Mouse (Mus musculus): ENCODE measurements around the gene Slc46a1. TPM values are rescaled to one million over a fixed set of nuclear protein-coding genes. Genes with fewer than 3 reads are reported as not detected.

Gene Slc46a1
- total and polyA plus RNA-seq, 3 experiments: 8.3 to 11.6 TPM; not detected in 1

GRCm38 (mm10) chr11:78518931-78519330 is 53.4 kb downstream of the Slc46a1 start:
- no peak for DNase-seq (ENCODE audit: low read depth, low spot score)
- H3K27me3 ChIP-seq (ENCODE audit: control insufficient read depth in 1 of 2, insufficient read depth in 2 of 2, low read length in 2 of 2): no peaks in the 10 kb centered on the region
- H3K27ac ChIP-seq (ENCODE audit: control insufficient read depth, low read depth, low read length): no peak overlapping the region
- H3K4me1 ChIP-seq (ENCODE audit: control insufficient read depth in 1 of 2, insufficient read depth in 2 of 2, low read length in 2 of 2): peaks cover 0 to 5% of the 10 kb centered on the region in 2 experiments; a peak in 1 of 4 replicates
- peaks cover 2 to 24% of the 10 kb centered on the region in 2 experiments for H3K36me3 ChIP-seq (ENCODE audit: control insufficient read depth in 1 of 2, insufficient read depth in 2 of 2, low read length in 2 of 2)
- no peaks in the 10 kb centered on the region for H3K79me2 ChIP-seq (ENCODE audit: control insufficient read depth, insufficient read depth, low read length, poor library complexity)
- H3K9me3 ChIP-seq (replicated peaks; ENCODE audit: insufficient read depth, low read length): no peaks in the 10 kb centered on the region
- no peak overlapping the region for H3K4me3 ChIP-seq (ENCODE audit: control insufficient read depth in 1 of 2, insufficient read depth in 1 of 2, low read depth in 2 of 2, low read length in 2 of 2)
- H3K9ac ChIP-seq (ENCODE audit: control insufficient read depth, low read depth, low read length, poor library complexity, severe bottlenecking): no peak overlapping the region
- no peak for TF ChIP-seq SMC3 (IDR thresholded peaks at IDR 0.05; ENCODE audit: low read depth, low read length)
- no peak for TF ChIP-seq POLR2AphosphoS2 (IDR thresholded peaks at IDR 0.05; ENCODE audit: low read length)
- TF ChIP-seq TCF12 (IDR thresholded peaks at IDR 0.05; ENCODE audit: low read depth, low read length): no peak
- TF ChIP-seq CHD2 (IDR thresholded peaks at IDR 0.05; ENCODE audit: low read length): no peak
- TF ChIP-seq MYB (IDR thresholded peaks at IDR 0.05; ENCODE audit: low read depth, low read length): no peak
- TF ChIP-seq UBTF (IDR thresholded peaks at IDR 0.05; ENCODE audit: borderline replicate concordance, insufficient read depth, low read depth, low read length): no peak
- no peak for TF ChIP-seq JUND (IDR thresholded peaks at IDR 0.05; ENCODE audit: low read depth, low read length)
- TF ChIP-seq NELFE (IDR thresholded peaks at IDR 0.05; ENCODE audit: low read depth, low read length): no peak
- no peak for TF ChIP-seq ZMIZ1 (IDR thresholded peaks at IDR 0.05; ENCODE audit: low read depth, low read length)
- TF ChIP-seq ZNF384 (IDR thresholded peaks at IDR 0.05; ENCODE audit: low read depth, low read length): no peak
- TF ChIP-seq USF2 (IDR thresholded peaks at IDR 0.05; ENCODE audit: borderline replicate concordance in 1 of 2, insufficient read depth in 1 of 2, low read depth in 1 of 2, low read length in 2 of 2): no peak
- TF ChIP-seq GABPA (IDR thresholded peaks at IDR 0.05; ENCODE audit: low read depth, low read length): no peak
- no peak for TF ChIP-seq NRF1 (IDR thresholded peaks at IDR 0.05; ENCODE audit: insufficient read depth, low read depth, low read length, poor library complexity, severe bottlenecking)
- TF ChIP-seq CHD1 (IDR thresholded peaks at IDR 0.05; ENCODE audit: low read depth, low read length): no peak

Other genes starting within 250 kb of the Slc46a1 start
- gene Sdf2, start 220.0 kb upstream of the Slc46a1 start, total RNA-seq (2012; rRNA removed): 75.5 and 81.4 TPM in 2 replicates
- gene Sdf2, start 220.0 kb upstream of the Slc46a1 start, polyA plus RNA-seq (2012; ENCODE audit: insufficient read depth in 1 of 2, insufficient read length in 2 of 2, low read depth in 1 of 2, low replicate concordance in 2 of 2, missing spikeins in 1 of 2): 10 to 100 TPM in 1 of 2 experiments, not detected in 1; 68.1 TPM
- gene Supt6, start 219.7 kb upstream of the Slc46a1 start, total RNA-seq (2012; rRNA removed): 39.6 and 40.3 TPM in 2 replicates
- gene Supt6, start 219.7 kb upstream of the Slc46a1 start, polyA plus RNA-seq (2012; ENCODE audit: insufficient read depth in 1 of 2, insufficient read length in 2 of 2, low read depth in 1 of 2, low replicate concordance in 2 of 2, missing spikeins in 1 of 2): 10 to 100 TPM; 59.8 to 93.2 TPM
- gene 2610507B11Rik, start 203.9 kb upstream of the Slc46a1 start, total RNA-seq (2012; rRNA removed): 80.5 and 85.9 TPM in 2 replicates
- 10 to 100 TPM; 75.8 to 77.6 TPM for gene 2610507B11Rik, start 203.9 kb upstream of the Slc46a1 start, polyA plus RNA-seq (2012; ENCODE audit: insufficient read depth in 1 of 2, insufficient read length in 2 of 2, low read depth in 1 of 2, low replicate concordance in 2 of 2, missing spikeins in 1 of 2)
- gene BC030499, start 174.9 kb upstream of the Slc46a1 start, total RNA-seq (2012; rRNA removed): 0.73 and 1.6 TPM in 2 replicates
- gene BC030499, start 174.9 kb upstream of the Slc46a1 start, polyA plus RNA-seq (2012; ENCODE audit: insufficient read depth in 1 of 2, insufficient read length in 2 of 2, low read depth in 1 of 2, low replicate concordance in 2 of 2, missing spikeins in 1 of 2): 1 to 10 TPM in 1 of 2 experiments, not detected in 1; 1.1 TPM
- 40.1 and 50.9 TPM in 2 replicates for gene Spag5, start 164.2 kb upstream of the Slc46a1 start, total RNA-seq (2012; rRNA removed)
- 100 to 1,000 TPM in 1 of 2 experiments, 10 to 100 TPM in 1; 77.5 to 274 TPM for gene Spag5, start 164.2 kb upstream of the Slc46a1 start, polyA plus RNA-seq (2012; ENCODE audit: insufficient read depth in 1 of 2, insufficient read length in 2 of 2, low read depth in 1 of 2, low replicate concordance in 2 of 2, missing spikeins in 1 of 2)
- gene Aldoc, start 142.7 kb upstream of the Slc46a1 start, total RNA-seq (2012; rRNA removed): 3.0 and 4.0 TPM in 2 replicates
- gene Aldoc, start 142.7 kb upstream of the Slc46a1 start, polyA plus RNA-seq (2012; ENCODE audit: insufficient read depth in 1 of 2, insufficient read length in 2 of 2, low read depth in 1 of 2, low replicate concordance in 2 of 2, missing spikeins in 1 of 2): 1 to 10 TPM in 1 of 2 experiments, not detected in 1; 8.1 TPM
- 27.6 and 28.5 TPM in 2 replicates for gene Pigs, start 137.3 kb upstream of the Slc46a1 start, total RNA-seq (2012; rRNA removed)
- gene Pigs, start 137.3 kb upstream of the Slc46a1 start, polyA plus RNA-seq (2012; ENCODE audit: insufficient read depth in 1 of 2, insufficient read length in 2 of 2, low read depth in 1 of 2, low replicate concordance in 2 of 2, missing spikeins in 1 of 2): 10 to 100 TPM; 51.2 to 97.1 TPM
- 61.7 and 63.0 TPM in 2 replicates for gene Unc119, start 122.2 kb upstream of the Slc46a1 start, total RNA-seq (2012; rRNA removed)
- gene Unc119, start 122.2 kb upstream of the Slc46a1 start, polyA plus RNA-seq (2012; ENCODE audit: insufficient read depth in 1 of 2, insufficient read length in 2 of 2, low read depth in 1 of 2, low replicate concordance in 2 of 2, missing spikeins in 1 of 2): 100 to 1,000 TPM in 1 of 2 experiments, not detected in 1; 140 TPM
- gene Foxn1, start 79.1 kb upstream of the Slc46a1 start, total RNA-seq (2012; rRNA removed): not detected in 2 replicates
- gene Foxn1, start 79.1 kb upstream of the Slc46a1 start, polyA plus RNA-seq (2012; ENCODE audit: insufficient read depth in 1 of 2, insufficient read length in 2 of 2, low read depth in 1 of 2, low replicate concordance in 2 of 2, missing spikeins in 1 of 2): not detected
- gene Slc13a2, start 43.5 kb upstream of the Slc46a1 start, total RNA-seq (2012; rRNA removed): not detected in 2 replicates
- gene Slc13a2, start 43.5 kb upstream of the Slc46a1 start, polyA plus RNA-seq (2012; ENCODE audit: insufficient read depth in 1 of 2, insufficient read length in 2 of 2, low read depth in 1 of 2, low replicate concordance in 2 of 2, missing spikeins in 1 of 2): not detected
- gene Sarm1, start 32.1 kb downstream of the Slc46a1 start, total RNA-seq (2012; rRNA removed): 0.73 and 1.1 TPM in 2 replicates
- gene Sarm1, start 32.1 kb downstream of the Slc46a1 start, polyA plus RNA-seq (2012; ENCODE audit: insufficient read depth in 1 of 2, insufficient read length in 2 of 2, low read depth in 1 of 2, low replicate concordance in 2 of 2, missing spikeins in 1 of 2): 1 to 10 TPM in 1 of 2 experiments, not detected in 1; 4.3 TPM
- gene Vtn, start 33.4 kb downstream of the Slc46a1 start, total RNA-seq (2012; rRNA removed): not detected in 2 replicates
- under 1 TPM in 1 of 2 experiments, not detected in 1; 0.18 TPM for gene Vtn, start 33.4 kb downstream of the Slc46a1 start, polyA plus RNA-seq (2012; ENCODE audit: insufficient read depth in 1 of 2, insufficient read length in 2 of 2, low read depth in 1 of 2, low replicate concordance in 2 of 2, missing spikeins in 1 of 2)
- 0.15 TPM in 1 of 2 replicates, not detected in the other for gene Sebox, start 37.8 kb downstream of the Slc46a1 start, total RNA-seq (2012; rRNA removed)
- gene Sebox, start 37.8 kb downstream of the Slc46a1 start, polyA plus RNA-seq (2012; ENCODE audit: insufficient read depth in 1 of 2, insufficient read length in 2 of 2, low read depth in 1 of 2, low replicate concordance in 2 of 2, missing spikeins in 1 of 2): under 1 TPM in 1 of 2 experiments, not detected in 1; 0.06 TPM
- gene Tmem199, start 46.5 kb downstream of the Slc46a1 start, total RNA-seq (2012; rRNA removed): 51.9 and 57.1 TPM in 2 replicates
- 10 to 100 TPM in 1 of 2 experiments, not detected in 1; 36.5 TPM for gene Tmem199, start 46.5 kb downstream of the Slc46a1 start, polyA plus RNA-seq (2012; ENCODE audit: insufficient read depth in 1 of 2, insufficient read length in 2 of 2, low read depth in 1 of 2, low replicate concordance in 2 of 2, missing spikeins in 1 of 2)
- gene Poldip2, start 46.5 kb downstream of the Slc46a1 start, total RNA-seq (2012; rRNA removed): 157 and 182 TPM in 2 replicates
- gene Poldip2, start 46.5 kb downstream of the Slc46a1 start, polyA plus RNA-seq (2012; ENCODE audit: insufficient read depth in 1 of 2, insufficient read length in 2 of 2, low read depth in 1 of 2, low replicate concordance in 2 of 2, missing spikeins in 1 of 2): 100 to 1,000 TPM; 166 to 260 TPM
- 3.9 and 4.7 TPM in 2 replicates for gene Tnfaip1, start 70.6 kb downstream of the Slc46a1 start, total RNA-seq (2012; rRNA removed)
- 1 to 10 TPM in 1 of 2 experiments, not detected in 1; 7.4 TPM for gene Tnfaip1, start 70.6 kb downstream of the Slc46a1 start, polyA plus RNA-seq (2012; ENCODE audit: insufficient read depth in 1 of 2, insufficient read length in 2 of 2, low read depth in 1 of 2, low replicate concordance in 2 of 2, missing spikeins in 1 of 2)
- gene Ift20, start 70.7 kb downstream of the Slc46a1 start, total RNA-seq (2012; rRNA removed): 153 and 196 TPM in 2 replicates
- 100 to 1,000 TPM in 1 of 2 experiments, not detected in 1; 128 TPM for gene Ift20, start 70.7 kb downstream of the Slc46a1 start, polyA plus RNA-seq (2012; ENCODE audit: insufficient read depth in 1 of 2, insufficient read length in 2 of 2, low read depth in 1 of 2, low replicate concordance in 2 of 2, missing spikeins in 1 of 2)
- gene Tmem97, start 85.1 kb downstream of the Slc46a1 start, total RNA-seq (2012; rRNA removed): 204 and 207 TPM in 2 replicates
- gene Tmem97, start 85.1 kb downstream of the Slc46a1 start, polyA plus RNA-seq (2012; ENCODE audit: insufficient read depth in 1 of 2, insufficient read length in 2 of 2, low read depth in 1 of 2, low replicate concordance in 2 of 2, missing spikeins in 1 of 2): 100 to 1,000 TPM; 166 to 215 TPM
- 17.9 and 20.0 TPM in 2 replicates for gene Nlk, start 231.7 kb downstream of the Slc46a1 start, total RNA-seq (2012; rRNA removed)
- gene Nlk, start 231.7 kb downstream of the Slc46a1 start, polyA plus RNA-seq (2012; ENCODE audit: insufficient read depth in 1 of 2, insufficient read length in 2 of 2, low read depth in 1 of 2, low replicate concordance in 2 of 2, missing spikeins in 1 of 2): 10 to 100 TPM in 1 of 2 experiments, not detected in 1; 16.9 TPM